ENCODE assay signal across 18 mouse cellular contexts in genomic region chr3:79234485-79234884, GRCm38 (mm10). TPM values are rescaled to one million over a fixed set of nuclear protein-coding genes. Genes with fewer than 3 reads are reported as not detected.
DNase-seq lines count a peak whose midpoint lies in the region; ATAC-seq and TF ChIP-seq lines count a peak whose summit lies in the region.
"Had no signal": no experiment of that assay in that cellular context is flagged by ENCODE, and none has a peak within 500 bp of the region (broad histone marks: within the 10 kb centered on the region; RNA-seq: fewer than 3 reads in every experiment).

No protein-coding gene starts in this region.

- no peak overlapping the region for H3K9ac ChIP-seq in heart, adult 2 months (ENCODE audit: low read depth, low read length)
- no peak overlapping the region for H3K9ac ChIP-seq in lung, embryonic 16.5 days (ENCODE audit: low read length)
- H3K9ac ChIP-seq in MEL (ENCODE audit: control insufficient read depth, low read depth, low read length, poor library complexity, severe bottlenecking) = no peak overlapping the region; the same call in 1 of the 2 replicates
- no peak overlapping the region for H3K9ac ChIP-seq in hindbrain, embryonic 11.5 days (ENCODE audit: low read depth, low read length)
- H3K9ac ChIP-seq in forebrain, embryonic 11.5 days (ENCODE audit: low read length) = no peak overlapping the region
- H3K9ac ChIP-seq: embryonic facial prominence, embryonic 12.5 days; forebrain, embryonic 12.5 days; heart, embryonic 12.5 days; hindbrain, embryonic 15.5 days had no signal

- no peak overlapping the region for H3K4me3 ChIP-seq in heart, adult 2 months
- no peak overlapping the region for H3K4me3 ChIP-seq in lung, embryonic 16.5 days (ENCODE audit: low read length)
- peak overlapping the region in 1 of 2 experiments; percentile 57; a peak in 2 of 4 replicates for H3K4me3 ChIP-seq in MEL (ENCODE audit: control insufficient read depth in 1 of 2, insufficient read depth in 1 of 2, low read depth in 2 of 2, low read length in 2 of 2)
- H3K4me3 ChIP-seq in hindbrain, embryonic 11.5 days (ENCODE audit: low read depth, low read length) = no peak overlapping the region
- H3K4me3 ChIP-seq in forebrain, embryonic 11.5 days (ENCODE audit: low read depth, low read length) = no peak overlapping the region
- H3K4me3 ChIP-seq: embryonic facial prominence, embryonic 12.5 days; forebrain, embryonic 12.5 days; heart, embryonic 12.5 days; hindbrain, embryonic 15.5 days had no signal

- H3K4me1 ChIP-seq in heart, adult 2 months (ENCODE audit: control insufficient read depth, insufficient read depth, low read length) = peaks cover 42% of the 10 kb centered on the region
- peaks cover 22% of the 10 kb centered on the region for H3K4me1 ChIP-seq in lung, embryonic 16.5 days (replicated peaks; ENCODE audit: control insufficient read depth, insufficient read depth, low read length)
- peaks cover 26 to 39% of the 10 kb centered on the region in 2 experiments for H3K4me1 ChIP-seq in MEL (ENCODE audit: control insufficient read depth in 1 of 2, insufficient read depth in 2 of 2, low read length in 2 of 2)
- H3K4me1 ChIP-seq in hindbrain, embryonic 11.5 days (replicated peaks; ENCODE audit: control insufficient read depth, insufficient read depth, low read length) = no peaks in the 10 kb centered on the region
- H3K4me1 ChIP-seq in forebrain, embryonic 11.5 days (replicated peaks; ENCODE audit: control insufficient read depth, insufficient read depth, low read length) = no peaks in the 10 kb centered on the region

- H3K9me3 ChIP-seq in lung, embryonic 16.5 days (ENCODE audit: control insufficient read depth, low read length) = no peaks in the 10 kb centered on the region
- no peaks in the 10 kb centered on the region for H3K9me3 ChIP-seq in MEL (replicated peaks; ENCODE audit: insufficient read depth, low read length)
- no peaks in the 10 kb centered on the region for H3K9me3 ChIP-seq in hindbrain, embryonic 11.5 days (ENCODE audit: control insufficient read depth, low read length)
- no peaks in the 10 kb centered on the region for H3K9me3 ChIP-seq in forebrain, embryonic 11.5 days (ENCODE audit: control insufficient read depth, low read length)
- H3K9me3 ChIP-seq: embryonic facial prominence, embryonic 12.5 days; forebrain, embryonic 12.5 days; G1E; heart, embryonic 12.5 days; hindbrain, embryonic 15.5 days had no signal

- WGBS in heart, adult 2 months = 42% methylated on average over 3 of the region's 3 CpGs
- WGBS in lung, embryonic 16.5 days = 24% methylated on average over 3 of the region's 3 CpGs
- WGBS in hindbrain, embryonic 11.5 days = 75% methylated on average over 3 of the region's 3 CpGs
- 75% methylated on average over 3 of the region's 3 CpGs for WGBS in forebrain, embryonic 11.5 days

- TF ChIP-seq RAD21 in MEL (IDR thresholded peaks at IDR 0.05; ENCODE audit: low read depth, low read length) = no peak

- peaks cover 43% of the 10 kb centered on the region for H3K36me3 ChIP-seq in heart, adult 2 months (ENCODE audit: control insufficient read depth, insufficient read depth, low read length)
- H3K36me3 ChIP-seq in lung, embryonic 16.5 days (ENCODE audit: control insufficient read depth, insufficient read depth, low read length) = no peaks in the 10 kb centered on the region
- peaks cover 0 to 51% of the 10 kb centered on the region in 2 experiments; a peak in 2 of 4 replicates for H3K36me3 ChIP-seq in MEL (ENCODE audit: control insufficient read depth in 1 of 2, insufficient read depth in 2 of 2, low read length in 2 of 2)
- no peaks in the 10 kb centered on the region for H3K36me3 ChIP-seq in hindbrain, embryonic 11.5 days (ENCODE audit: control insufficient read depth, insufficient read depth, low read length)
- H3K36me3 ChIP-seq in forebrain, embryonic 11.5 days (ENCODE audit: control insufficient read depth, insufficient read depth, low read length) = no peaks in the 10 kb centered on the region
- H3K36me3 ChIP-seq: embryonic facial prominence, embryonic 12.5 days; forebrain, embryonic 12.5 days; G1E; heart, embryonic 12.5 days; hindbrain, embryonic 15.5 days had no signal

- no peak for TF ChIP-seq CTCF in heart, adult 2 months (IDR thresholded peaks at IDR 0.05)
- no peak for TF ChIP-seq CTCF in MEL (IDR thresholded peaks at IDR 0.05 in 2 of 3, conservative IDR thresholded peaks at IDR 0.05 in 1 of 3; ENCODE audit: control insufficient read depth in 1 of 3, insufficient read depth in 1 of 3, low read depth in 2 of 3, low read length in 3 of 3, poor library complexity in 1 of 3, severe bottlenecking in 1 of 3)

- 0 out of 2 replicates have a peak, but pooled peaks have one; percentile 39 for ATAC-seq in lung, embryonic 16.5 days (ENCODE audit: low read depth)
- no peak for ATAC-seq in hindbrain, embryonic 11.5 days (ENCODE audit: low FRiP score)
- ATAC-seq in forebrain, embryonic 11.5 days (replicated peaks; ENCODE audit: low FRiP score) = no peak
- ATAC-seq: CD4-positive, CD25-positive, alpha-beta regulatory T cell, adult 4 months; forebrain, embryonic 16.5 days; intestine, embryonic 16.5 days had no signal

- peak overlapping the region; percentile 64 for H3K27ac ChIP-seq in heart, adult 2 months
- H3K27ac ChIP-seq in lung, embryonic 16.5 days (ENCODE audit: low read length) = peak overlapping the region; percentile 32; the same call in 1 of the 2 replicates
- peak overlapping the region; percentile 97 for H3K27ac ChIP-seq in MEL (ENCODE audit: control insufficient read depth, low read depth, low read length)
- H3K27ac ChIP-seq in hindbrain, embryonic 11.5 days (ENCODE audit: low read depth, low read length) = no peak overlapping the region
- no peak overlapping the region for H3K27ac ChIP-seq in forebrain, embryonic 11.5 days (ENCODE audit: low read depth, low read length)
- H3K27ac ChIP-seq: embryonic facial prominence, embryonic 12.5 days; forebrain, embryonic 12.5 days; hindbrain, embryonic 15.5 days had no signal

- no peak for TF ChIP-seq EP300 in heart, adult 2 months (IDR thresholded peaks at IDR 0.05; ENCODE audit: insufficient read depth, low read depth, low read length)
- TF ChIP-seq EP300 in MEL (IDR thresholded peaks at IDR 0.05; ENCODE audit: low read depth in 1 of 2, low read length in 2 of 2) = no peak

- intact Hi-C loops in heart, adult 2 months (cut with DNase I) = no loop called here

- DNase-seq in heart, adult 2 months = no peak
- DNase-seq in heart, adult 18-20 months = no peak
- DNase-seq in lung, postnatal 14 days = no peak
- DNase-seq in MEL (ENCODE audit: low read depth, low spot score) = no peak
- DNase-seq in hindbrain, embryonic 11.5 days (ENCODE audit: low spot score) = no peak
- DNase-seq in forebrain, embryonic 11.5 days (ENCODE audit: low spot score) = no peak
- DNase-seq: cerebellum, adult 11 months; cerebellum, adult 9-10 months; gastrocnemius, postnatal 25 days had no signal

- no peaks in the 10 kb centered on the region for H3K27me3 ChIP-seq in heart, adult 2 months (ENCODE audit: control insufficient read depth, insufficient read depth, low read length)
- H3K27me3 ChIP-seq in lung, embryonic 16.5 days (ENCODE audit: control insufficient read depth, insufficient read depth, low read depth, low read length) = no peaks in the 10 kb centered on the region
- no peaks in the 10 kb centered on the region for H3K27me3 ChIP-seq in MEL (ENCODE audit: control insufficient read depth in 1 of 2, insufficient read depth in 2 of 2, low read length in 2 of 2)
- no peaks in the 10 kb centered on the region for H3K27me3 ChIP-seq in hindbrain, embryonic 11.5 days (ENCODE audit: control insufficient read depth, insufficient read depth, low read length)
- H3K27me3 ChIP-seq in forebrain, embryonic 11.5 days (ENCODE audit: control insufficient read depth, insufficient read depth, low read length) = no peaks in the 10 kb centered on the region
- H3K27me3 ChIP-seq: embryonic facial prominence, embryonic 12.5 days; forebrain, embryonic 12.5 days; heart, embryonic 12.5 days; hindbrain, embryonic 15.5 days had no signal

- TF ChIP-seq POLR2A in heart, adult 2 months (IDR thresholded peaks at IDR 0.05; ENCODE audit: insufficient read depth, low read depth, low read length) = no peak
- TF ChIP-seq POLR2A in MEL (IDR thresholded peaks at IDR 0.05; ENCODE audit: control insufficient read depth in 1 of 2, insufficient read depth in 1 of 2, low read depth in 1 of 2, low read length in 2 of 2, poor library complexity in 1 of 2) = no peak

- peaks cover 11% of the 10 kb centered on the region for H3K79me2 ChIP-seq in heart, adult 2 months (replicated peaks; ENCODE audit: control insufficient read depth, insufficient read depth, low read length)
- peaks cover 3% of the 10 kb centered on the region; the same call in 1 of the 2 replicates for H3K79me2 ChIP-seq in MEL (ENCODE audit: control insufficient read depth, insufficient read depth, low read length, poor library complexity)

- H3K4me2 ChIP-seq in lung, embryonic 16.5 days (ENCODE audit: low read depth, low read length) = no peak overlapping the region
- no peak overlapping the region for H3K4me2 ChIP-seq in hindbrain, embryonic 11.5 days (replicated peaks; ENCODE audit: low read depth, low read length)
- no peak overlapping the region for H3K4me2 ChIP-seq in forebrain, embryonic 11.5 days (ENCODE audit: low read depth, low read length, severe bottlenecking)
- H3K4me2 ChIP-seq: embryonic facial prominence, embryonic 12.5 days; forebrain, embryonic 12.5 days; heart, embryonic 12.5 days; hindbrain, embryonic 15.5 days had no signal

TF ChIP-seq in MEL, 35 proteins besides CTCF, POLR2A, EP300 and RAD21 (continues in another document):
- TF ChIP-seq GATA1 (IDR thresholded peaks at IDR 0.05; ENCODE audit: low read depth, low read length) (no peak), BHLHE40 (IDR thresholded peaks at IDR 0.05; ENCODE audit: borderline replicate concordance, low read depth, low read length) (no peak), MEF2A (IDR thresholded peaks at IDR 0.05; ENCODE audit: extremely low read depth, insufficient replicate concordance, low read depth, low read length, poor library complexity, severe bottlenecking) (no peak), KAT2A (conservative IDR thresholded peaks at IDR 0.05; ENCODE audit: low read depth, low read length) (no peak), MAZ (IDR thresholded peaks at IDR 0.05; ENCODE audit: low read depth, low read length) (no peak), ZMIZ1 (IDR thresholded peaks at IDR 0.05; ENCODE audit: low read depth, low read length) (no peak), RCOR1 (IDR thresholded peaks at IDR 0.05; ENCODE audit: low read depth, low read length) (no peak)

RNA-seq across cellular contexts. Expression of gene Rapgef2, which starts 51.8 kb away (rescaled TPM):
- total RNA-seq in heart, adult 2 months (2021) = 10 to 100 TPM; 31.7 to 36.2 TPM
- 10.6 and 15.4 TPM in 2 replicates for polyA plus RNA-seq in heart, adult 2 months (2012; rRNA removed)
- total RNA-seq in heart, adult 18-20 months (2021) = 10 to 100 TPM; 34.3 to 34.5 TPM
- 5.1 and 6.0 TPM in 2 replicates for polyA plus RNA-seq in lung, embryonic 16.5 days (2015; fragmentation: Nextera tagmentation; extraction: Ambion mirVana)
- 4.2 and 4.3 TPM in 2 replicates for total RNA-seq in MEL (2012; rRNA removed)
- 1 to 10 TPM in 1 of 2 experiments, not detected in 1; 4.6 TPM for polyA plus RNA-seq in MEL (2012; ENCODE audit: insufficient read depth in 1 of 2, insufficient read length in 2 of 2, low read depth in 1 of 2, low replicate concordance in 2 of 2, missing spikeins in 1 of 2)
- 6.7 and 8.1 TPM in 2 replicates for polyA plus RNA-seq in hindbrain, embryonic 11.5 days (2014; fragmentation: Nextera tagmentation; extraction: Ambion mirVana)
- 8.5 and 9.3 TPM in 2 replicates for polyA plus RNA-seq in forebrain, embryonic 11.5 days (2014; fragmentation: Nextera tagmentation; extraction: Ambion mirVana)

Comparison
In these comparisons a context has a peak if more than half of its experiments do, and no peak if none do; other contexts are left out.
1. H3K27ac ChIP-seq: peak in heart, adult 2 months (single experiment), lung, embryonic 16.5 days (single experiment) and MEL (single experiment); none in hindbrain, embryonic 11.5 days (single experiment) and forebrain, embryonic 11.5 days (single experiment).